Mouse (Mus musculus): ENCODE measurements around the gene Kel. TPM values are rescaled to one million over a fixed set of nuclear protein-coding genes. Genes with fewer than 3 reads are reported as not detected.
A peak's percentile ranks its signal among the peaks of the same experiment; 100 is the strongest.

Kel gene
- total and polyA plus RNA-seq, 3 experiments: not detected

GRCm38 (mm10) chr6:41727989-41728609 is 24.0 kb upstream of the Kel start:
- no peaks in the 10 kb centered on the region for H3K27me3 ChIP-seq (replicated peaks)
- DNase-seq (ENCODE audit: extremely low read depth): peak; percentile 5
- in situ Hi-C loops (cut with MboI; ENCODE audit: low pct_ligation_motif_present, low pct_unique_long_range_greater_than_20kb, low sequenced_read_pairs): no loop called here
- no peak overlapping the region for H3K4me2 ChIP-seq (ENCODE audit: insufficient read depth, low read depth, poor library complexity, severe bottlenecking)
- H3K4me1 ChIP-seq (ENCODE audit: control insufficient read depth in 1 of 2, insufficient read depth in 2 of 2): no peaks in the 10 kb centered on the region
- no peak overlapping the region for H3K9ac ChIP-seq (ENCODE audit: insufficient read depth, low read depth)
- dilution Hi-C loops (cut with MboI; ENCODE audit: extremely low pct_ligation_motif_present, extremely low pct_unique_long_range_greater_than_20kb, low sequenced_read_pairs): no loop called here
- no peaks in the 10 kb centered on the region for H3K36me3 ChIP-seq (replicated peaks in 1 of 2; ENCODE audit: control insufficient read depth in 1 of 2, insufficient read depth in 1 of 2, low read length in 1 of 2)
- TF ChIP-seq MXI1 (IDR thresholded peaks at IDR 0.05; ENCODE audit: low read depth, low read length): no peak
- TF ChIP-seq ZKSCAN1 (IDR thresholded peaks at IDR 0.05; ENCODE audit: borderline replicate concordance, low read depth, low read length): no peak
- TF ChIP-seq ZC3H11A (IDR thresholded peaks at IDR 0.05; ENCODE audit: low read depth, low read length): no peak
- TF ChIP-seq CTCF (conservative IDR thresholded peaks at IDR 0.05 in 1 of 2, IDR thresholded peaks at IDR 0.05 in 1 of 2; ENCODE audit: low read depth in 2 of 2, low read length in 2 of 2): no peak
- no peak for TF ChIP-seq CHD1 (IDR thresholded peaks at IDR 0.05; ENCODE audit: low read depth, low read length)
- TF ChIP-seq KAT2A (IDR thresholded peaks at IDR 0.05; ENCODE audit: insufficient replicate concordance, low read length): no peak
- no peak for TF ChIP-seq JUND (conservative IDR thresholded peaks at IDR 0.05; ENCODE audit: low read depth, low read length)
- TF ChIP-seq POLR2AphosphoS2 (IDR thresholded peaks at IDR 0.05; ENCODE audit: low read depth, low read length): no peak
- TF ChIP-seq E2F4 (IDR thresholded peaks at IDR 0.05; ENCODE audit: insufficient replicate concordance, low read depth, low read length): no peak
- no peak for TF ChIP-seq TBP (conservative IDR thresholded peaks at IDR 0.05; ENCODE audit: low read depth, low read length)
- no peak for TF ChIP-seq ETS1 (conservative IDR thresholded peaks at IDR 0.05; ENCODE audit: low read depth, low read length)
- TF ChIP-seq JUN (IDR thresholded peaks at IDR 0.05; ENCODE audit: insufficient read depth, low read depth, low read length): no peak
- no peak for TF ChIP-seq MAX (IDR thresholded peaks at IDR 0.05; ENCODE audit: low read length)
- TF ChIP-seq ZMIZ1 (IDR thresholded peaks at IDR 0.05; ENCODE audit: low read depth, low read length): no peak
- TF ChIP-seq MAFK (IDR thresholded peaks at IDR 0.05; ENCODE audit: insufficient replicate concordance, low read length): no peak
- H3K27ac ChIP-seq (ENCODE audit: insufficient read depth, low read depth): no peak overlapping the region
- H3K79me2 ChIP-seq (replicated peaks; ENCODE audit: control insufficient read depth, extremely low read depth, insufficient read depth, poor library complexity, severe bottlenecking): no peaks in the 10 kb centered on the region
- H3K4me3 ChIP-seq (replicated peaks in 1 of 3; ENCODE audit: low read depth in 2 of 3, low read length in 2 of 3, poor library complexity in 1 of 3): no peak overlapping the region
- H3K9me3 ChIP-seq (replicated peaks; ENCODE audit: low read length): no peaks in the 10 kb centered on the region

DNA sequence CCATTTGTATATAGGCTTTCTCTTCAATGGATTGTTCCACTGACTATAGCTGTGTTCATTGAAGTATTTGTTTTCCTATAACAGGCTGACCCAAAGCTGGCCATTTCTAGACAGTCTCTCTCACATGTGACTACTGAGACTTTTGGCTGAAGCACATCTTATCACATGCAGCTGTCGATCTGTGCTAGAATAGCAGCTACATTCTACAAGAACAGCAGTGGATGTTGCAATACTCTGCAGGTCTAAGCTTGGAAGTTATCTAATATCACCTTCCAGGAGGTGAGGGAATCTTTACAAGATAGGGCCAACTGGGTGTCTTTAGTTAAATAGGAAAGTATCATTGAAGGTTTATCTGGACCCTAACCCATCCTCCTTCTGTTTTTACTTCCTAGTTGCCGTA is 17.3 kb upstream of the Kel start:
- in situ Hi-C loops (cut with MboI; ENCODE audit: low pct_ligation_motif_present, low pct_unique_long_range_greater_than_20kb, low sequenced_read_pairs) (no loop called here), dilution Hi-C loops (cut with MboI; ENCODE audit: extremely low pct_ligation_motif_present, extremely low pct_unique_long_range_greater_than_20kb, low sequenced_read_pairs) (no loop called here)
- Histone ChIP-seq H3K4me2 (ENCODE audit: insufficient read depth, low read depth, poor library complexity, severe bottlenecking) (no peak overlapping the region), H3K27me3 (replicated peaks) (no peaks in the 10 kb centered on the region), H3K9ac (ENCODE audit: insufficient read depth, low read depth) (no peak overlapping the region), H3K27ac (ENCODE audit: insufficient read depth, low read depth) (no peak overlapping the region), H3K79me2 (replicated peaks; ENCODE audit: control insufficient read depth, extremely low read depth, insufficient read depth, poor library complexity, severe bottlenecking) (no peaks in the 10 kb centered on the region), H3K4me1 (ENCODE audit: control insufficient read depth in 1 of 2, insufficient read depth in 2 of 2) (no peaks in the 10 kb centered on the region), H3K36me3 (replicated peaks in 1 of 2; ENCODE audit: control insufficient read depth in 1 of 2, insufficient read depth in 1 of 2, low read length in 1 of 2) (no peaks in the 10 kb centered on the region), H3K4me3 (replicated peaks in 1 of 3; ENCODE audit: low read depth in 2 of 3, low read length in 2 of 3, poor library complexity in 1 of 3) (no peak overlapping the region), H3K9me3 (replicated peaks; ENCODE audit: low read length) (no peaks in the 10 kb centered on the region)
- no peak for TF ChIP-seq CTCF (conservative IDR thresholded peaks at IDR 0.05 in 1 of 2, IDR thresholded peaks at IDR 0.05 in 1 of 2; ENCODE audit: low read depth in 2 of 2, low read length in 2 of 2)
- no peak for TF ChIP-seq MAFK (IDR thresholded peaks at IDR 0.05; ENCODE audit: insufficient replicate concordance, low read length)
- DNase-seq (ENCODE audit: extremely low read depth): no peak

Measured in CH12.LX (cell line).